Mouse (Mus musculus) thymus, postnatal 25 days (tissue): ENCODE results near the gene Pgk1.
A peak's percentile ranks its signal among the peaks of the same experiment; 100 is the strongest.

Source experiments
- DNase-seq: peaks from one replicate; pipeline ENCODE4 v3.0.0; 2022

The Pgk1 gene

DNA sequence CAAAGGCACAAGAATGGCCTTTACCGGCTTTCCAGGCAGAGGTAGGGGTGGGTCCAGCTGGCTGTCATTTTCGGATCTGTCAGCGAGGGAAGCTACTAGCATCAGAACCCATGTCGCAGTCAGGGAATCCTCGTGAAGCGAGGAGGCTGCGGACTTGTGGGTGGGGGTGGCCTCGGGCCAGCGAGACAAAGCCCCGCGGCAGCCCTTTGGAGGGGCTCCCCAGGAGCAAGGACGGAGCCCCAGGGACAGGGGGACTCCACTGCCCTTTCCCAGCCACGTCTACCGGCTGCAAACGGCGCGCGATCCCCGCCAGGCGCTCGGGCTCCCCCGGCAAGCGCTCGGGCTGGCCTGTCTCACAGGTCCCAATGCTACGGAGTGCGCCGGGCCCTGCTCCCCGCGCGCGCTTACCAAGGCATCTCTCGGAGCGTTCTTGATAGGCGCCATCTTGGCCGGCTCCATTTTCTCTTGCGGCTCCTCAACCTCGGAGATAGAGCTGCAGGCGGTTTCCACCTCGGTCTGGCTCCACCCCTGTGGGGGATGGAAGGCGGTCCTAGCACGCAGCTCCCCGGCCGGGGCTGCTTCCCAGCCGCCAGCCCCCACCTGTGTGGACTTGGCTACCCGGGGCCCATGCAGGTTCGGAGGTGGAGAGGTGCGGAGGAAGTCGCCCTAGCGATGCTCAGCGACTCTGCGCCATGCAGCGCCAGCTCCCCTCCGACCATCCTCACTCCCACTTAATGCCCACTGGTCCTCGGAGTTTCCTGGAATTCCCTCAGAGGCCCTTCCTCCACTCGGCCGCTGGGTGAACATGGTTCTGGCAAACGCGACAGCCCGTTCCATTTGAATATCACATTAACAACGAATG lies 32.5 kb downstream of the Pgk1 start:
- peak; percentile 70 for DNase-seq

GRCm38 (mm10) chrX:106221058-106221457 lies 34.2 kb downstream of the Pgk1 start, which contains the start of gene Taf9b:
Gene Taf9b (minus strand): TSS chrX:106221158.
- DNase-seq, result no peak
